Mouse (Mus musculus) liver, embryonic 14.5 days (tissue): ENCODE data around the gene Rhbg.

Experiments
- CTCF ChIP-seq: IDR thresholded peaks from 2 replicates; pipeline ENCODE4 v1.5.1; 2016; ENCODE audit warnings: antibody characterized with exemption, low read depth, control low read depth
- EP300 ChIP-seq: IDR thresholded peaks from 2 replicates; pipeline ENCODE4 v1.6.1; 2016; ENCODE audit warnings: antibody characterized with exemption, low read depth

- TF ChIP-seq CTCF: no peak
- no peak for TF ChIP-seq EP300
Observed at GRCm38 (mm10) chr3:88268991-88269390, 14.5 kb upstream of the Rhbg start.
